Mouse (Mus musculus) embryonic fibroblast, embryonic 13.5 days (primary cell): Measurements from ENCODE around the gene Bsg. TPM values are rescaled to one million over a fixed set of nuclear protein-coding genes. Genes with fewer than 3 reads are reported as not detected.
A peak's percentile ranks its signal among the peaks of the same experiment; 100 is the strongest.
"Not testable (repeated sequence)": the region's sequence is repeated elsewhere in the genome, so short reads cannot be mapped to it uniquely, and the experiment has no call there.

Source experiments
- H3K27ac ChIP-seq: 2 replicates; pipeline ENCODE4 v1.5.1; 2012; ENCODE audit warnings: low read length, control low read depth, inconsistent platforms; ENCODE audit not compliant: insufficient read depth
- H3K4me1 ChIP-seq: 2 replicates; pipeline ENCODE4 v1.6.1; 2011; ENCODE audit warnings: low read length; ENCODE audit not compliant: control insufficient read depth, insufficient read depth
- H3K4me3 ChIP-seq: 2 replicates; pipeline ENCODE4 v1.5.1; 2011; ENCODE audit warnings: mild to moderate bottlenecking, control low read depth, low read length; ENCODE audit not compliant: insufficient read depth
- CTCF ChIP-seq: IDR thresholded peaks from 2 replicates; pipeline ENCODE4 v1.5.1; 2011; ENCODE audit warnings: mild to moderate bottlenecking, control low read depth, low read length, moderate library complexity, borderline replicate concordance; ENCODE audit not compliant: insufficient read depth
- POLR2A ChIP-seq: IDR thresholded peaks from 2 replicates; pipeline ENCODE4 v1.6.1; 2011; ENCODE audit warnings: low read depth, mild to moderate bottlenecking, control low read depth, low read length, moderate library complexity
- polyA plus RNA-seq: library from polyadenylated mRNA; stranded (reverse); fragments of >200 nt; gene quantifications from 2 replicates; pipeline ENCODE4 v1.2.4, GENCODE M21; 2011; ENCODE audit warnings: low read depth; ENCODE audit not compliant: missing spikeins, insufficient read length

Gene Bsg
- polyA plus RNA-seq, 1 experiment, result 774 TPM

- Histone ChIP-seq H3K4me3 (no peak overlapping the region), H3K27ac (no peak overlapping the region), H3K4me1 (peaks cover 10% of the 10 kb centered on the region; the same call in 1 of the 2 replicates)
- TF ChIP-seq CTCF (no peak), POLR2A (no peak)
Observed at GRCm38 (mm10) chr10:79693580-79694378, 10.5 kb upstream of the Bsg start.

GRCm38 (mm10) chr10:79694379-79694655, 10.0 kb upstream of the Bsg start:
- Histone ChIP-seq H3K4me3 (no peak overlapping the region), H3K4me1 (peaks cover 10% of the 10 kb centered on the region; the same call in 1 of the 2 replicates), H3K27ac (no peak overlapping the region)
- TF ChIP-seq CTCF (no peak), POLR2A (no peak)

GRCm38 (mm10) chr10:79695231-79696128, 8.8 kb upstream of the Bsg start:
- Histone ChIP-seq H3K4me3 (no peak overlapping the region), H3K4me1 (peaks cover 10% of the 10 kb centered on the region; the same call in 1 of the 2 replicates), H3K27ac (peak overlapping the region; percentile 59)
- TF ChIP-seq POLR2A (no peak), CTCF (peak; percentile 93)

GRCm38 (mm10) chr10:79696129-79696651, 8.1 kb upstream of the Bsg start:
- Histone ChIP-seq H3K4me3 (no peak overlapping the region), H3K27ac (peak overlapping the region; percentile 59), H3K4me1 (peaks cover 10% of the 10 kb centered on the region; the same call in 1 of the 2 replicates)
- TF ChIP-seq CTCF, result no peak
- no peak for TF ChIP-seq POLR2A

GRCm38 (mm10) chr10:79697916-79698315, 6.4 kb upstream of the Bsg start:
- Histone ChIP-seq H3K27ac (no peak overlapping the region), H3K4me3 (no peak overlapping the region), H3K4me1 (peaks cover 10% of the 10 kb centered on the region; the same call in 1 of the 2 replicates)
- TF ChIP-seq POLR2A, result no peak
- TF ChIP-seq CTCF, result no peak

- H3K4me3 ChIP-seq, result no peak overlapping the region
- peaks cover 10% of the 10 kb centered on the region; the same call in 1 of the 2 replicates for H3K4me1 ChIP-seq
- TF ChIP-seq POLR2A (no peak), CTCF (no peak)
- H3K27ac ChIP-seq, result no peak overlapping the region
Observed at GRCm38 (mm10) chr10:79698459-79698858, 5.8 kb upstream of the Bsg start.

GRCm38 (mm10) chr10:79700676-79701075, 3.6 kb upstream of the Bsg start:
- Histone ChIP-seq H3K4me1 (peaks cover 8% of the 10 kb centered on the region), H3K27ac (no peak overlapping the region), H3K4me3 (no peak overlapping the region)
- TF ChIP-seq POLR2A (no peak), CTCF (no peak)

- no peak for TF ChIP-seq POLR2A
- no peak for TF ChIP-seq CTCF
- H3K27ac ChIP-seq, result no peak overlapping the region
- H3K4me3 ChIP-seq, result no peak overlapping the region
Observed at GRCm38 (mm10) chr10:79701443-79702129, 2.7 kb upstream of the Bsg start.

GRCm38 (mm10) chr10:79702970-79703369, 1.3 kb upstream of the Bsg start:
- peaks cover 11% of the 10 kb centered on the region for H3K4me1 ChIP-seq
- H3K27ac ChIP-seq, H3K4me3 ChIP-seq: not testable (repeated sequence)

More at GRCm38 (mm10) chr10:79701443-79702129, 2.7 kb upstream of the Bsg start:
- peaks cover 4% of the 10 kb centered on the region; the same call in 1 of the 2 replicates for H3K4me1 ChIP-seq
